Mouse (Mus musculus) kidney, embryonic 15.5 days (tissue): ENCODE results near the gene Zfp955b. TPM values are rescaled to one million over a fixed set of nuclear protein-coding genes. Genes with fewer than 3 reads are reported as not detected.
A peak's percentile ranks its signal among the peaks of the same experiment; 100 is the strongest.
"Not testable (repeated sequence)": the region's sequence is repeated elsewhere in the genome, so short reads cannot be mapped to it uniquely, and the experiment has no call there.

Experiments
- ATAC-seq: fragments of 200-750 bp; cut with Nextera tagmentation; replicated peaks from 2 replicates; pipeline ENCODE4 v1.8.0; 2017; ENCODE audit warnings: moderate TSS enrichment; ENCODE audit not compliant: low FRiP score
- H3K27ac ChIP-seq: fragments of 300-500 bp; sonication (generic); 2 replicates; pipeline ENCODE4 v1.5.1; 2015; ENCODE audit warnings: mild to moderate bottlenecking, inconsistent platforms
- H3K27me3 ChIP-seq: fragments of 300-500 bp; sonication (generic); 2 replicates; pipeline ENCODE4 v1.6.1; 2015; ENCODE audit warnings: inconsistent platforms
- H3K36me3 ChIP-seq: fragments of 300-500 bp; sonication (generic); 2 replicates; pipeline ENCODE4 v1.6.1; 2015; ENCODE audit warnings: inconsistent platforms
- H3K4me1 ChIP-seq: fragments of 300-500 bp; sonication (generic); 2 replicates; pipeline ENCODE4 v1.6.1; 2015; ENCODE audit warnings: inconsistent platforms
- H3K4me2 ChIP-seq: fragments of 300-500 bp; sonication (generic); 2 replicates; pipeline ENCODE4 v1.6.1; 2015; ENCODE audit warnings: moderate library complexity, mild to moderate bottlenecking, inconsistent platforms
- H3K4me3 ChIP-seq: fragments of 300-500 bp; sonication (generic); replicated peaks from 2 replicates; pipeline ENCODE4 v1.5.1; 2015; ENCODE audit warnings: mild to moderate bottlenecking, inconsistent platforms
- H3K9ac ChIP-seq: fragments of 300-500 bp; sonication (generic); 2 replicates; pipeline ENCODE4 v1.6.1; 2015; ENCODE audit warnings: mild to moderate bottlenecking, inconsistent platforms
- H3K9me3 ChIP-seq: fragments of 300-500 bp; sonication (generic); replicated peaks from 2 replicates; pipeline ENCODE4 v1.6.1; 2016; ENCODE audit warnings: inconsistent platforms
- WGBS: fragments of 180-500 bp; shearing (Covaris S2); methylation state at CpG from one replicate; pipeline ENCODE4 v1.1.7; 2015; ENCODE audit warnings: mixed read lengths; 5-methylcytosine and 5-hydroxymethylcytosine counted together
- polyA plus RNA-seq: library from polyadenylated mRNA; unstranded; fragments of >200 nt; fragmentation: Nextera tagmentation; extraction: Ambion mirVana; gene quantifications from 2 replicates; pipeline ENCODE4 v1.2.1, GENCODE M21; 2015

Gene Zfp955b
- polyA plus RNA-seq: 13.1 and 13.6 TPM in 2 replicates

GRCm38 (mm10) chr17:33289039-33289875, at the start of gene Zfp955b:
Gene Zfp955b (plus strand): TSS chr17:33289544.
- peak within 1 kb of the TSS; percentile 31; the same call in 1 of the 2 replicates for H3K4me2 ChIP-seq
- no CpG with 5 or more reads among the region's 25 CpGs for WGBS

GRCm38 (mm10) chr17:33254530-33255318, 34.6 kb upstream of the Zfp955b start, which contains the start of gene Zfp955a:
Gene Zfp955a (minus strand): TSS chr17:33255145.
- 26% methylated on average over 1 of the region's 34 CpGs for WGBS

More at GRCm38 (mm10) chr17:33289039-33289875, at the start of gene Zfp955b:
- 0 out of 2 replicates have a peak within 1 kb of the TSS, but pooled peaks have one; percentile 19 for H3K4me3 ChIP-seq
- not testable (repeated sequence) for H3K36me3 ChIP-seq, H3K9me3 ChIP-seq, H3K27ac ChIP-seq, H3K4me1 ChIP-seq, H3K27me3 ChIP-seq, H3K9ac ChIP-seq
- ATAC-seq: peak; percentile 100

GRCm38 (mm10) chr17:33255319-33255657, 34.1 kb upstream of the Zfp955b start:
- H3K4me3 ChIP-seq, H3K4me1 ChIP-seq, H3K9ac ChIP-seq, H3K27ac ChIP-seq, H3K36me3 ChIP-seq, H3K9me3 ChIP-seq, H3K27me3 ChIP-seq, ATAC-seq, H3K4me2 ChIP-seq: not testable (repeated sequence)
- no CpG with 5 or more reads among the region's 2 CpGs for WGBS

More at GRCm38 (mm10) chr17:33254530-33255318, 34.6 kb upstream of the Zfp955b start, which contains the start of gene Zfp955a:
- ATAC-seq: peak; percentile 99
- H3K9ac ChIP-seq, H3K27ac ChIP-seq, H3K4me2 ChIP-seq, H3K27me3 ChIP-seq, H3K4me3 ChIP-seq, H3K9me3 ChIP-seq, H3K36me3 ChIP-seq, H3K4me1 ChIP-seq: not testable (repeated sequence)

GRCm38 (mm10) chr17:33264376-33264775, 25.0 kb upstream of the Zfp955b start, which contains the start of gene Olfr63:
Gene Olfr63 (plus strand): TSS chr17:33264676.
- WGBS: 84% methylated on average over 1 of the region's 1 CpGs
- Histone ChIP-seq H3K9me3 (no peaks in the 10 kb centered on the region), H3K4me2 (no peak within 1 kb of the TSS), H3K4me1 (no peaks in the 10 kb centered on the region), H3K27ac (no peak within 1 kb of the TSS), H3K4me3 (no peak within 1 kb of the TSS), H3K9ac (no peak within 1 kb of the TSS), H3K36me3 (no peaks in the 10 kb centered on the region), H3K27me3 (peaks cover 26% of the 10 kb centered on the region)
- ATAC-seq: no peak

GRCm38 (mm10) chr17:33268907-33269306, 20.4 kb upstream of the Zfp955b start:
- Histone ChIP-seq H3K27me3 (peaks cover 24% of the 10 kb centered on the region), H3K4me2 (no peak overlapping the region), H3K27ac (no peak overlapping the region), H3K4me3 (no peak overlapping the region), H3K9me3 (no peaks in the 10 kb centered on the region), H3K36me3 (no peaks in the 10 kb centered on the region), H3K4me1 (no peaks in the 10 kb centered on the region), H3K9ac (no peak overlapping the region)
- 88% methylated on average over 9 of the region's 9 CpGs for WGBS
- ATAC-seq: no peak

- not testable (repeated sequence) for H3K27me3 ChIP-seq
- no CpG with 5 or more reads among the region's 9 CpGs for WGBS
Measured at GRCm38 (mm10) chr17:33289876-33290149, 469 bp downstream of the Zfp955b start.

GRCm38 (mm10) chr17:33352981-33353380, 63.6 kb downstream of the Zfp955b start:
- no peaks in the 10 kb centered on the region for H3K36me3 ChIP-seq
- no peak overlapping the region for H3K9ac ChIP-seq
- peaks cover 29% of the 10 kb centered on the region for H3K9me3 ChIP-seq
- peaks cover 8% of the 10 kb centered on the region for H3K4me1 ChIP-seq
- no peak overlapping the region for H3K27ac ChIP-seq
- ATAC-seq: no peak
- no peak overlapping the region for H3K4me2 ChIP-seq
- WGBS: 94% methylated on average over 1 of the region's 1 CpGs
- no peaks in the 10 kb centered on the region for H3K27me3 ChIP-seq
- H3K4me3 ChIP-seq: no peak overlapping the region

More at GRCm38 (mm10) chr17:33289876-33290149, 469 bp downstream of the Zfp955b start:
- 0 out of 2 replicates have a peak overlapping the region, but pooled peaks have one; percentile 19 for H3K4me3 ChIP-seq
- H3K9ac ChIP-seq, ATAC-seq, H3K4me1 ChIP-seq, H3K9me3 ChIP-seq, H3K27ac ChIP-seq, H3K36me3 ChIP-seq: not testable (repeated sequence)
- H3K4me2 ChIP-seq: 0 out of 2 replicates have a peak overlapping the region, but pooled peaks have one; percentile 31

Other genes with a start within 250 kb of the Zfp955b start
- not detected in 2 replicates for gene 4921501E09Rik, start 221.5 kb upstream of the Zfp955b start, polyA plus RNA-seq
- gene Zfp563, start 200.2 kb upstream of the Zfp955b start, polyA plus RNA-seq: 6.4 and 8.2 TPM in 2 replicates
- not detected in 2 replicates for gene Morc2b, start 149.9 kb upstream of the Zfp955b start, polyA plus RNA-seq
- gene Olfr55, start 121.1 kb upstream of the Zfp955b start, polyA plus RNA-seq: 0.04 TPM in 1 of 2 replicates, not detected in the other
- gene Olfr239, start 98.2 kb upstream of the Zfp955b start, polyA plus RNA-seq: not detected in 2 replicates
- gene Olfr1564, start 67.9 kb upstream of the Zfp955b start, polyA plus RNA-seq: not detected in 2 replicates
- 17.7 and 17.9 TPM in 2 replicates for gene Zfp955a, start 34.4 kb upstream of the Zfp955b start, polyA plus RNA-seq
- 0.04 TPM in 1 of 2 replicates, not detected in the other for gene Olfr63, start 24.9 kb upstream of the Zfp955b start, polyA plus RNA-seq
- 9.1 and 11.8 TPM in 2 replicates for gene Zfp81, start 69.3 kb downstream of the Zfp955b start, polyA plus RNA-seq
- 17.4 and 18.5 TPM in 2 replicates for gene Zfp101, start 105.1 kb downstream of the Zfp955b start, polyA plus RNA-seq
- gene Actl9, start 143.4 kb downstream of the Zfp955b start, polyA plus RNA-seq: not detected in 2 replicates
- gene Adamts10, start 234.7 kb downstream of the Zfp955b start, polyA plus RNA-seq: 53.0 and 66.0 TPM in 2 replicates